Mouse (Mus musculus): Measurements from ENCODE around the gene Smarca1.

GRCm38 (mm10) chrX:47916831-47917230 lies 24.1 kb upstream of the Smarca1 start:
- TF ChIP-seq CTCF (IDR thresholded peaks at IDR 0.05; ENCODE audit: control insufficient read depth, insufficient read depth, insufficient replicate concordance, low read depth, low read length), result no peak
- TF ChIP-seq POLR2A (IDR thresholded peaks at IDR 0.05; ENCODE audit: control insufficient read depth, low read depth, low read length), result no peak

All from testis, adult 2 months (tissue).